Mouse (Mus musculus) olfactory bulb, adult 2 months (tissue): ENCODE measurements around the gene Wnt10b. TPM values are rescaled to one million over a fixed set of nuclear protein-coding genes. Genes with fewer than 3 reads are reported as not detected.
"Not testable (repeated sequence)": the region's sequence is repeated elsewhere in the genome, so short reads cannot be mapped to it uniquely, and the experiment has no call there.

Experiments
- H3K27ac ChIP-seq: fragments of 200-500 bp; 2 replicates; pipeline ENCODE4 v1.5.1; 2012; ENCODE audit warnings: low read depth, low read length; ENCODE audit not compliant: insufficient read depth
- H3K4me1 ChIP-seq: fragments of 200-500 bp; 2 replicates; pipeline ENCODE4 v1.6.1; 2012; ENCODE audit warnings: low read length; ENCODE audit not compliant: control insufficient read depth, insufficient read depth
- H3K4me3 ChIP-seq: fragments of 200-500 bp; 2 replicates; pipeline ENCODE4 v1.5.1; 2012; ENCODE audit warnings: mild to moderate bottlenecking, low read depth, low read length, moderate library complexity; ENCODE audit not compliant: insufficient read depth
- CTCF ChIP-seq: fragments of 200-500 bp; IDR thresholded peaks from 2 replicates; pipeline ENCODE4 v1.5.1; 2012; ENCODE audit warnings: low read depth, mild to moderate bottlenecking, low read length, moderate library complexity; ENCODE audit not compliant: insufficient read depth
- POLR2A ChIP-seq: fragments of 200-500 bp; IDR thresholded peaks from 2 replicates; pipeline ENCODE4 v1.6.1; 2012; ENCODE audit warnings: mild to moderate bottlenecking, low read depth, low read length, moderate library complexity; ENCODE audit not compliant: insufficient read depth
- WGBS: fragments of 180-500 bp; shearing (Covaris S2); methylation state at CpG from one replicate; pipeline ENCODE4 v1.1.7; 2018; 5-methylcytosine and 5-hydroxymethylcytosine counted together
- polyA plus RNA-seq: library from polyadenylated mRNA; stranded (reverse); fragments of >200 nt; gene quantifications from 2 replicates; pipeline ENCODE4 v1.2.4, GENCODE M21; 2012; ENCODE audit warnings: low replicate concordance; ENCODE audit not compliant: missing spikeins, insufficient read depth, insufficient read length

Wnt10b gene
- polyA plus RNA-seq, result not detected in 2 replicates

DNA sequence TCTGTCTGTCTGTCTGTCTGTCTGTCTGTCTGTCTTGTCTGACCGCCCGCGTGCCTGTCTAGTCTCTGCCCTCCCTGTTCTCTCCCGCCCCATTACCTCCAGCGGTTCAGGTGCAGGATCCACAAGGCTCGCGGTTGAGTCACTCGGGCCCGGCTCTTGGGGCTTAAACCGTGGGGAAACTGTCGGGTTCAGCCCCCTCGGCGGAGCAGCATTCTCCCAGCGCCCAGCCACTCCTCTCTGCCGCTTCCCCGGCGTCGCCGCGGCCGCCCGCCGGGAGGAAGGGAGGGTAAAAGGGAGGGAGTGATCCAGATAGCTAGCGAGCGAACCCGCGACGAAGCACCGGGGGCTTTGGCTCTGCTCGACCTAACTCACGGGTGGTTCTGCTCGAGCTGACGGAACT is at the start of gene Wnt10b:
Gene Wnt10b, minus strand, starts transcription at position 389 of the 400 bp plus-strand sequence.
- H3K4me3 ChIP-seq, result peak within 1 kb of the TSS; percentile 39
- H3K27ac ChIP-seq, result no peak within 1 kb of the TSS
- WGBS, result under 1% methylated on average over 33 of the region's 33 CpGs
- TF ChIP-seq POLR2A (no peak), CTCF (no peak)
- H3K4me1 ChIP-seq, result peaks cover 47% of the 10 kb centered on the region

DNA sequence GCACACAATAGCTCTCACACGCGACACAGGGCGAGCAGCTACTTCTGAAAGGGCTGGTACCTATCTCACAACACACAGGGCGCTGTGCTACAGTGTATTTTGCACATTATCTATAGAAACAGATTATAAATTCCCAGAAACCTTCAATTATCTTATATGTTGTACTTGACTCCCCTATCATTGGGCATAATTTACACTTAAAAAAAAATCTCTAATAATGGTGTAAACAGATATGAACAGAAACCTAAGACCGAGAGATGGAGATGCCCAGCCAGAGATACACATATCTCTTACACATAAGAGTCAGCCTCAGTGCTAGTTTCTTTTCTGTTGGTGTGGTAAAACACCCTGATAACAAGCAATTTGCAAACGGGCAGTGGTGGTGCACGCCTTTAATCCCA is 49.7 kb upstream of the Wnt10b start:
- H3K27ac ChIP-seq, result no peak overlapping the region
- H3K4me3 ChIP-seq, result no peak overlapping the region
- TF ChIP-seq POLR2A (no peak), CTCF (no peak)
- H3K4me1 ChIP-seq, result peaks cover 6% of the 10 kb centered on the region; the same call in 1 of the 2 replicates
- 85% methylated on average over 7 of the region's 7 CpGs for WGBS

DNA sequence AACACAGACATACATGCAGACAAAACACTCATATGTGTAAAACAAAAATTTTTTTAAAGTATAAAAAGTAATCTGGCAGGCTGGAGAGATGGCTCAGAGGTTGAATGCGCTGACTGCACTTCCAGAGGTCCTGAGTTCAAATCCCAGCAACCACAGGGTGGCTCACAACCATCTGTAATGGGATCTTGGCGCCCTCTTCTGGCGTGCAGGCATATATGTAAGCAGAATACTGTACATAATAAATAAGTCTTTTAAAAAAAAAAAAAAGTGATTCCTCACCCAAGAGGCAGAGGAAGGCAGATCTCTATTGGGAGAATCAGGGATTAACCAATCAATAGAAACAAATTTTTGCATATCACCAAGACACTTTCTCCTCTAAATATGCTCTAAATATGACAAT is 45.5 kb upstream of the Wnt10b start:
- Histone ChIP-seq H3K27ac (no peak overlapping the region), H3K4me3 (no peak overlapping the region), H3K4me1 (peaks cover 2% of the 10 kb centered on the region; the same call in 1 of the 2 replicates)
- TF ChIP-seq CTCF, result no peak
- no peak for TF ChIP-seq POLR2A
- WGBS, result 77% methylated on average over 3 of the region's 3 CpGs

DNA sequence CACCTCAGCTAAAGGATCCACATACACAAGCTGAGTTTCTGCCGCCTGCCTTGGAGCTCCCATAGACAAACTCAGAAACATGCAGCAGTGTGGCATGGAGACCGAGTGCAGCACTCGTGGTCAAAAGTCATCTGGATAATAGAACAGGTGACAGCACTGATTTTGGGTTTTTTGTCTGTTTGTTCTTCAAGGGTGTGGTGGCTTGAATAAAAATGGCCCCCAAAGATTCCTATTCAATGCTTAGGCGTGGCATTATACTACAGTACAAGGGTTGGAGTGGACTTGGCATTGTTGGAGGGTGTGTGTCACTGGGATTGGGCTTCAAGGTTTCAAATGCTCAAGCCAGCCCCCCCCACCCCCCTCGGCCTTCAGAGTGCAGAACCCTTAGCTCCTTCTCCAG is 44.2 kb upstream of the Wnt10b start:
- H3K27ac ChIP-seq, result no peak overlapping the region
- WGBS, result 93% methylated on average over 5 of the region's 5 CpGs
- TF ChIP-seq CTCF, result no peak
- no peak for TF ChIP-seq POLR2A
- no peak overlapping the region for H3K4me3 ChIP-seq
- peaks cover 2% of the 10 kb centered on the region; the same call in 1 of the 2 replicates for H3K4me1 ChIP-seq

DNA sequence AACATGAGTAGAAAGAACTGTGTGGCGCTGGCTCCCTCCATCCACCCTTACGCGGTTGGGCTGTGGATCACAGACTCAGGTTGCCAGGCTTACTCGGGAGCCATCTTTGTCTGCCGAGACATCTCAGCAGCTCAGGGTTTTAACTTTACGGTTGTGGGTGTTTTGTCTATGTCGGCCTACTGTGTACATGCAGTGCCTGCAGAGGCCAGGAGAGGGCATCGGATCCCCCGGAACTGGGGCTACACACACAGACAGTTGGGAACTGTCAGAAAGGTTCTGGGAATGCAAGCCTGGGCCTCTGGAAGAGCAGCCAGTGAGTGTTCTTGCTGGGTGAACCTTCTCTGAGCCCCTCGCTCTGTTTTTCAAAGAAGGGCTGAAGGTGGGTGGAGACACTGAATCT is 43.5 kb upstream of the Wnt10b start:
- 34% methylated on average over 10 of the region's 10 CpGs for WGBS
- Histone ChIP-seq H3K27ac (no peak overlapping the region), H3K4me1 (peaks cover 2% of the 10 kb centered on the region; the same call in 1 of the 2 replicates), H3K4me3 (no peak overlapping the region)
- TF ChIP-seq POLR2A, result no peak
- no peak for TF ChIP-seq CTCF

DNA sequence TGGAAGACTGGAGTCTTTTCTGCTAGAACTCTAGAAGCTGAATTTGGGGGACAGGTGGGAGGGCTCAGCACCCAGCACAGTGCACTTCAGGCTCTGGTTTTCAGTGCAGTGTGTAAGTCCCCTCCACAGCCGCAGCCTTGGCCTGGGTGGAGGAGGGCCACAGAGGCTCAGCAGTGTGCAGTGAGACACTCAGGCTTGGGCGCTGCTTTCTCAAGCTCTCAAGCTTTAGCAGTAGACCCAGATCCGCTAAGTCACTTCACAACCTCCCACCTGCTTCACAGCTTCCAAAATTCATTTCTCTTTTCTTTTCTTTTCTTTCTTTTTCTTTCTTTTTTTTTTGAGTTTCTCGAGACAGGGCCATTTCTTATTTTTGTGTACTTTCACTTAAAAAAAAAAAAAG is 43.0 kb upstream of the Wnt10b start:
- no peak overlapping the region for H3K27ac ChIP-seq
- H3K4me1 ChIP-seq, result peaks cover 2% of the 10 kb centered on the region; the same call in 1 of the 2 replicates
- WGBS, result 55% methylated on average over 4 of the region's 4 CpGs
- TF ChIP-seq CTCF (no peak), POLR2A (no peak)
- no peak overlapping the region for H3K4me3 ChIP-seq

DNA sequence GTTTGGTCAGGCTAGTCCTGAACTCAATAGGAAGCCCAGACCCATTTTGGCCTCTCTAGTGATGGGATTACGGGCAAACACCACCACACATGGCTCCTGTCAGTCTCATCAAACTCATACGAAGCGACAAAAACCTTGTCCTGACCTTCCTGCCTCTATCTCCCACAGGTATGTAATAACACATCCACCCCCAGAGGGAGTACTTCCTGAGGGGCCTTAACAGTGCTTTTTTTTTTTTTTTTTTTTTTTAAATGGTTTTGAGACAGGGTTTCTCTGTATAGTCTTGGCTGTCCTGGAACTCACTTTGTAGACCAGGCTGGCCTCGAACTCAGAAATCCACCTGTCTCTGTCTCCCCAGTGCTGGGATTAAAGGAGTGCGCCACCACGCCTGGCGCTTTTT is 40.2 kb upstream of the Wnt10b start:
- 93% methylated on average over 7 of the region's 7 CpGs for WGBS
- TF ChIP-seq CTCF (no peak), POLR2A (no peak)
- peaks cover 7% of the 10 kb centered on the region for H3K4me1 ChIP-seq
- H3K27ac ChIP-seq, result no peak overlapping the region
- H3K4me3 ChIP-seq, result no peak overlapping the region

DNA sequence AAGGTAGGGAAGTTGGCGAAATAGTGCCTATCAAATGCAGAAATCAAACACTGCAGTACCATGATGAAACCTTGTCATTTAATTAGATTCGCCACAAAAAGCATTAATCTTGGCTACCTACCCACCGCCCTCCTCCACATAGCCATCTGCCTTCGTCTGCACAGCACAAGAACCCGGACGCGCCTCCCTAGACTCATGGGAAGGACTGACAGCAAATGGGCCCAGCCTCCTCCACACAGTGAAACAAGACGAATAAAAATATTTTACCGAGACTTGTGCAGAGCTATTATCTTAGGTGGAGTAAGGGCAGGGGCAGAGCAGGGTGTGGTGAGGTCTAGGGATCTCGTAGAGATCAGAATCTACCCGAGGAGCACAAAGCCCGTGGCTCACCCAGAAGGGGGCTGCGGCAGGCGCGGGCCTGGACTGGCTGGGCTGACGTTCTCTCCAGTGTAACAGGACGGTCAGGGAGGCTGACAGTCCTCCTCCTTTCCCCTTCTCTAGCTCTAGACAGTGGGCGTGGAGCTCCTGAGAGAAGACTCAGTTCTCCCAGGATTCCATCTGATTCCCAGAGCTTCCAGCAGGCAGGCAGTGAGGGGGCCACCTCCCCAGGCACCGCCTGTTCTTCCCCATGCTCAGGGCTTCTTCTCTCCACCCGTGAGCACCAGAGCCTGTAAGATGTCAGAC is 34.9 kb upstream of the Wnt10b start:
- peak overlapping the region; percentile 13 for H3K27ac ChIP-seq
- WGBS, result 63% methylated on average over 20 of the region's 20 CpGs
- TF ChIP-seq POLR2A (no peak), CTCF (no peak)
- H3K4me3 ChIP-seq, result no peak overlapping the region
- peaks cover 31% of the 10 kb centered on the region for H3K4me1 ChIP-seq

DNA sequence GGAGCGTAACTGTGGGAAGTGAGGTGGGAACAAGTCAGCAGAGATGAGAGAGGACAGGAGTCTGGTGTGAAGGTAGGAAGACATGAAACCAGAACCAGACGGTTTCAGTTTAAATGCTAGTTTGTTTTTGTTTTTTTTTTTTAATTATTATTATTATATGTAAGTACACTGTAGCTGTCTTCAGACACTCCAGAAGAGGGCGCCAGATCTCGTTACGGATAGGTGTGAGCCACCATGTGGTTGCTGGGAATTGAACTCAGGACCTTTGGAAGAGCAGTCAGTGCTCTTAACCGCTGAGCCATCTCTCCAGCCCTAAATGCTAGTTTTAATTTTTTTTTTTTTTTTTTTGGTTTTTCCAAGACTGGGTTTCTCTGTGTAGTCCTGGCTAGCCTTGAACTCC is 32.3 kb upstream of the Wnt10b start:
- peaks cover 42% of the 10 kb centered on the region for H3K4me1 ChIP-seq
- peak overlapping the region; percentile 100 for H3K27ac ChIP-seq
- WGBS, result 73% methylated on average over 6 of the region's 6 CpGs
- not testable (repeated sequence) for H3K4me3 ChIP-seq
